Mouse (Mus musculus) CD4-positive, CD25-positive, alpha-beta regulatory T cell, adult 2 months (primary cell): ENCODE results near the gene Syde1.

Source experiments
- DNase-seq: peaks from one replicate; pipeline ENCODE4 v3.0.0-alpha.2; 2012; ENCODE audit warnings: low read depth, low spot score

Syde1 gene

DNA sequence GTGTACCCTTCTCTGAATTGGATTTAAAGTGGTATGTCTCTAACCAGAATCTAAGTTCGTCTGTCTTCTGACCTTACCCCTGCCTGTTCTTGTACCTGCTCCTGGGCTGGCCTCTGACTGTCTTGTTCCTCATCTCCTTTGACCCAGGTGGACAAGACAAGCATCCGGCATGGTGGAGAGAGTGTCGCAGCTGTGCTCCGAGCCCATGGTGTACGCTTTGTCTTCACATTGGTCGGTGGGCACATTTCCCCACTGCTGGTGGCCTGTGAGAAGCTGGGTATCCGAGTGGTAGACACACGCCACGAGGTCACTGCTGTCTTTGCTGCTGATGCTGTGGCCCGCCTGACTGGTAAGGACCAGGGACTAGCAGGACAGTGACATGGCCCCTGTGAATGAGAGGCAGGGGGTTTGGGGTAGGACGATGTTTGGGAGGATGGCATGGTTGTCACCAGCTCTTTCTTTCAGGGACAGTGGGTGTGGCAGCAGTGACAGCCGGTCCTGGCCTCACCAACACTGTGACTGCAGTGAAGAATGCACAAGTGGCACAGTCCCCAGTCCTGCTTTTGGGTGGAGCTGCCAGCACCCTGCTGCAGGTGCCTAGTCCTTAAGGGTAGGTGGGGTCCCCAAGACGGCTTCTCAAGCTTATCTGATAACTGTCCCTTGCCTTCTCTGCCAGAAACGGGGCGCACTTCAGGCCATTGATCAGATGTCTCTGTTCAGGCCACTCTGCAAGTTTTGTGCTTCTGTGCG, 15.2 kb downstream of the Syde1 start:
- no peak for DNase-seq

DNA sequence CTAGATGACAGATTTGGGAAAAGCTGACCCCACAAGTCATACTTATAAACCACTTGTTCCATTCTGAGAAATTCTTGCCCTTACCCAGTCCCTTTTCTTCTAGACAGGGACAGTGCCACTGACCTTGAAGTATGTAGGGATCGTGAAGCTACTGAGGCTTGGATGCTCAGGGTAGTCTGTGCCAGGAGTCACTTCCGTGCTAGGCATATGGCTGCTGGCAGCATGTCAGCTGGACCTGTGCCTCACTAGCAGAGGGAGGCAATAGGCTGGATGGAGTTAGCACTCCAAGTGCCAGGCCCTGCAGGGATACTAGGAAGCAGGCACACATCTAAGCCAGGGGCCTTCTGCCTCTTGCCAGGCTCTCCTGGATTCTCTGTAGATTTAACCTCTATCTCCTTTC, 16.1 kb downstream of the Syde1 start:
- no peak for DNase-seq

DNA sequence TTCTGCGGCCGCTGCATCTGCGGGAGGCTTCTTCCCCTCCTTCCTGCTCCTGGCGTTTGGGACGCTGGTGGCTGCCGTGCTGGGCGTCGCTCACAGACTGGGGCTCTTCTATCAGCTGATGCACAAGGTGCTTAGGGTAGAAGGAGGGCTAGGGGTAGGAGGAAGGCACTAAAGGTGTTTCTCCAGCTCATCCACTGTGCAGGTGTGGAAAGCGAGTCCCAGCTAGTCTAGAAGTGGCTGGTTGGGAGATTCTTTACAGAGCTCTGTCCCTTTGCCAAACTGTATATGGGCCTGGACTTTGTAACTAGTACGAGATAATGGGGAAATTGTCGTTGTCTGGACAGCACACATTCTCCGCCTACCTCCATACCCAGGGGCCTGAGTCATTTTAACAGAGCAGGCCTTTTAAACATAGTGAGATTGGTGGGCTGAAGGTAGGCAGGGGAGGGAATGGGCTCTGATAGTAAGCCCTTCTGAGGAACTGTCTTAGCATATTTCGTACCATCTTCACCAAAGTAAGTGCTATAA, 16.6 kb downstream of the Syde1 start:
- no peak for DNase-seq

DNA sequence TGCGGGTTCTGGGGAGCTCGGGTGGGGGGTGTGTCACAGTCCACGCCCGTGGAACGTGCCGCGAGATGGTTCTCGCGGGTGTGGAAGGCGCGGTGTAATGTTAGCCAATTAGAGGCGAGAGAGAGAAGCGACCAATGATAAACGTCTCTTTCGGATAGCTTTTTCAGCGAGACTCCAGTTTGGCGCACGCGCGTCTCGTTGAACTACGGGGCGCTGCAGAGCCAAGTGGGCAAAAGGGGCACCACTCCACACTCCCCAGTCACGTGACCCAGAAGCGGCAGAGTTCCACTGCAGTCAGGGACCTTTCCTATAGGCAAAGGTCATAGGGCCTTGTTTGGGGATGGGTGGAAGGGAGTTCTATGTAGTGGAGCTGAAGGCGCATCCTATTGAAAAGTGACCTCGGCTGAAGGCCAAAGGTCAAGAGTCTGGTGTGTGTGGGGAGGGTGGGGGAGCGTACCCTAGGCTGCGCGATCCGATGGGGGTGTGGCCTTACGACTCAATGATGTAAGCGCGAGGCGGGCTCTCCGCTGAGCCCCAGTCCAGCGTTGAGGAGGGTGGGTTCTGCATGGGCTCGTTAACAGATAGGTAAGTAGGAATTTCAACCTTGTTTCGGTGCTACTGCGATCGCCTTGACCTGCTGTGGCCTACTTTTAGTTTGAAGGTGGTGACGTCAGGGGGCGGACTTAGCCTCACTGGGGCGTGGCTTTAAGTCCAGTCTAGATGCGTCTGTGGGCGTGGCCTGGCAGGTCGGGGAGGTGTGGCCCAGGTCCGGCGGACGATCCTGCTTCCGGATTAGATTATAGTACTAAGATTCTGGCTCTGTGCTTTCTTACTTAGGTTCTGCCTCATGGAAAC, 17.3 kb downstream of the Syde1 start, which contains the start of gene Ilvbl:
TSS of gene Ilvbl (plus strand) at position 97 of the 855 bp plus-strand sequence.
- peak; percentile 98 for DNase-seq

DNA sequence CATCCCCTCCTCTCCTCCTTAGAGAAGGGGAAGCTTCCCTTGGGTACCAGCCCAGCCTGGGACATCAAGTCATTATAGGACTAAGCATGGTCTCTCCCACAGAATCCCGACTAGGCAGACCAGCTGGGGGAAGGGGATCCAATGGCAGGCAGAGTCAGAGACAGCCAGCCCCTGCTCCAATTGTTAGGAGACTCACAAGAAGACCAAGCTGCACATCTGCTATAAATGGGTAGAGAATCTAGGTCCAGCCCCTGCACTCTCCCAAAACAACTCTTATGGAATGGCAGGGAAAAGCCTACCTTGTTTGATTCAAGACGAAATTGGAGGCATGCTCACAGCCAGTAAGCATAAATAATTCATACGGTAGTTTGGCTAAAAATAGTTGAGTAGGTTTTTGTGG, 18.5 kb downstream of the Syde1 start:
- no peak for DNase-seq

DNA sequence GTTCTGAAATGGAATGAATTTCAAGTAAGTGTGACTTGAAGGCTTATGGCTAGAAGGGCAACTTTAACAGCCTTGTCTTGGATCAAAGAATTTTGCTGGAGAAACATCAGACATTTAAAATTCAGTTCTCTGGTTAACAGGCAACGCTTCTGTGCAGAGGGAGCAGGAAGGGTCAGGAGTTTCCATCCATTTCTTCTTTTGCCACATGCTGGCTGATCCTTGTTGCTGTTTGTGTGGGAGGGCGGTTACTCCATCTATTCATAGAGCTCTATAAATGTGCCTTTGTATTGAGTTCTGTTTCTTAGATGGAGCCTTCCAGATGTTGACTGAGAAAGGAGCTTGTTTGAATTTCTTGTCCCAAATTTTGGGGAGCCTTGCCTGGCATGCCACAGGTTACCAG, 20.9 kb downstream of the Syde1 start:
- DNase-seq = no peak

DNA sequence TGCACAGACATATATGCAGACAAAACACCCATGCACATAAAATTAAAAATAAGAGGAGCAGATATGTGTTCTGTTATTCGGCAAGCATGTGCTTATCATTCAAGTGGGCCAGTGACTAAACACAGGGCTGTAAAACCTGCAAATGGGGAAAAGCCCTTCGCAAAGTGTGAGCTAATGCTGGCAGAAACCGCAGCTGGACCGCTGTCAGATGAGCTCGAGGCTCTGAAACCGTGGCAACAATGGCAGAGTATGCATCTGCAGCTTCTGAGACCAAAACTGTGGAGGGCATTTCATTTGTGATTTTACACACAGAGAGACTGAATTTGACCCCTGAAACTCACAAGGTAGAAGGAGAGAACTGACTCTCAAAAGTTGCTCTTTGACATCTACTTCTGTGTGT, 21.3 kb downstream of the Syde1 start:
- DNase-seq = no peak

DNA sequence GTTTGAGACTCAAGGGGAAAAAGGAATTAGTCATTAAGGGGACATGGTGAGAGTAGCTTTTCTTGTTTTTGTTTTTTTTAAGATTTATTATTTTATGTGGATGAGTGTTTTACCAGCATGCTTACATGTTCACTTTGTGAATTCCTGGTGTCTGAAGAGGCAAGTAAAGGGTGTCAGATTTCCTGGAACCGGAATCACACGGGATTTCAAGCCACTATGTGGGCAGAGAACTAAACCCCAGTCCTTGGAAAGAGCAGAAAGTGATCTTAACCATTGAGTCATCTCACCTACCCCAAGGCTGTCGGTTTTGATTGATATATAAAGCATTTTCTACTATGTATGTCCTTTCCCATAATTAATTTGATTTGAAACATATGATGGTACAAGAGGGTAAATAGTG, 22.1 kb downstream of the Syde1 start:
- DNase-seq = no peak

DNA sequence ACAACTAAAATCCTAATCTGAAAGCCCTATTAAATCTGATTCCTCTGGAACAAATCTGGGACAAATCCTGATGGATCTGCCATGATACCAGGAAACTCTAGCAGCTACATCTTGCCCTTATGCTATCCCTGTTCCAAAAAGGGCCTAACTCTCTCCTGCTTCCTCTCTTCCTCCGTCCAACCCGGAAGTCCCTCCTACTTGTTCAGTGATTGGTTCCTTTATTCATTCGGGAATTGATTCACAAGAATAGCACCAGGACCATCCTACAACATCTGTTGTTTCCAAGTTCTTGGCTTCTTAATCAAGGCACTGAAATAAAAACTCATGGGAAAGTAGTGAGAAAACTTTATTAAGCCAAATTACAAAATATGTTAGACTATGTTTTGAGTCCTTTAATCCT, 22.6 kb downstream of the Syde1 start:
- DNase-seq = no peak

DNA sequence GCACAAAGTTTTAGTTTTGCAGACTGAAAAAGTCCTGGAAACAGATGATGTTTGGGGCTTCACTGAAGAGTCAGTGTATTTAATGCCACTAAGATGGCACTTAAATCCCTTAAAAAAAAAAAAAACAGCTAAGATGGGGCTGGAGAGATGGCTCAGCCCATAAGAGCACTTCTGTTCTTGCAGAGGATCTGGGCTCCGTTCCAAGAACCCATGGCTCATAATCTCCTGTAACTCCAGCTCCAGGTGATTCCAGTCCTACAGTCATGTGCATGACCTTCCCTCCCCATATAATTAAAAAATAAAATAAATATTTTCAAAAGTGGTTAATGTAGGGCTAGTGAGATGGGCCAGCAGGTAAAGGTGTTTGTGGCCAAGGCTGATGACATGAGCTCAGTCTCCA, 26.7 kb downstream of the Syde1 start:
- no peak for DNase-seq

DNA sequence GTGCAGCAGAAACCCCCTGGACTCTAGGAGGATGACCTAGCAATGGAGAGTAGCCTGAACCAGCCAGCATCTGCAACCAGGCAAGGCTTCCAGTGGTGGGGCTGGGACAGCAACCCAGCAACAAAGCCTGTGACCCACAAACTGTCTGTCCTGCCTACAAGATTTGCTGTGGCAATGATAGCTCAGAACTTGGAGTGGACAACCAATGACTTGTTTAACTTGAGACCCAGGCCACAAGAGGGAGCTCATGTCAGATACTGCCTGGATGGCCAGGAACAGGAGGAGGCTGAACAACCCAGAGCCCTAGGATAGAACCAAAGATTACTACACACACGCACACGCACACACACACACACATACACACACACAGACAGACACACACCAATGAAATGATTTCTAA, 50.8 kb downstream of the Syde1 start:
- peak; percentile 76 for DNase-seq
